Mouse (Mus musculus): ENCODE measurements around the gene Cdk17. TPM values are rescaled to one million over a fixed set of nuclear protein-coding genes. Genes with fewer than 3 reads are reported as not detected.

Cdk17 gene
- polyA plus RNA-seq, 1 experiment from 2014 or later = 24.8 TPM

GRCm38 (mm10) chr10:93131865-93132566 lies 28.7 kb upstream of the Cdk17 start:
- Histone ChIP-seq H3K4me3 (ENCODE audit: low read length) (no peak overlapping the region), H3K27ac (ENCODE audit: low read depth, low read length) (no peak overlapping the region), H3K36me3 (ENCODE audit: control insufficient read depth, insufficient read depth, low read length) (no peaks in the 10 kb centered on the region), H3K9ac (ENCODE audit: low read depth, low read length) (no peak overlapping the region), H3K4me1 (ENCODE audit: control insufficient read depth, insufficient read depth, low read length) (no peaks in the 10 kb centered on the region), H3K27me3 (ENCODE audit: control insufficient read depth, insufficient read depth, low read length) (no peaks in the 10 kb centered on the region), H3K4me2 (replicated peaks; ENCODE audit: low read depth, low read length) (no peak overlapping the region), H3K9me3 (ENCODE audit: control insufficient read depth, low read length) (no peaks in the 10 kb centered on the region)
- WGBS = 90% methylated on average over 9 of the region's 9 CpGs
- ATAC-seq (ENCODE audit: low FRiP score, low TSS enrichment) = no peak

- ATAC-seq (ENCODE audit: low FRiP score, low TSS enrichment) = no peak
- no peaks in the 10 kb centered on the region for H3K36me3 ChIP-seq (ENCODE audit: control insufficient read depth, insufficient read depth, low read length)
- no peak overlapping the region for H3K9ac ChIP-seq (ENCODE audit: low read depth, low read length)
- WGBS = 87% methylated on average over 3 of the region's 3 CpGs
- no peak overlapping the region for H3K4me3 ChIP-seq (ENCODE audit: low read length)
- no peak overlapping the region for H3K4me2 ChIP-seq (replicated peaks; ENCODE audit: low read depth, low read length)
- H3K27me3 ChIP-seq (ENCODE audit: control insufficient read depth, insufficient read depth, low read length) = no peaks in the 10 kb centered on the region
- no peak overlapping the region for H3K27ac ChIP-seq (ENCODE audit: low read depth, low read length)
- H3K9me3 ChIP-seq (ENCODE audit: control insufficient read depth, low read length) = no peaks in the 10 kb centered on the region
- H3K4me1 ChIP-seq (ENCODE audit: control insufficient read depth, insufficient read depth, low read length) = no peaks in the 10 kb centered on the region
Measured at GRCm38 (mm10) chr10:93138730-93139129, 21.9 kb upstream of the Cdk17 start.

- Histone ChIP-seq H3K4me2 (replicated peaks; ENCODE audit: low read depth, low read length) (no peak overlapping the region), H3K9me3 (ENCODE audit: control insufficient read depth, low read length) (no peaks in the 10 kb centered on the region), H3K36me3 (ENCODE audit: control insufficient read depth, insufficient read depth, low read length) (no peaks in the 10 kb centered on the region), H3K27ac (ENCODE audit: low read depth, low read length) (no peak overlapping the region), H3K4me1 (ENCODE audit: control insufficient read depth, insufficient read depth, low read length) (no peaks in the 10 kb centered on the region), H3K27me3 (ENCODE audit: control insufficient read depth, insufficient read depth, low read length) (no peaks in the 10 kb centered on the region), H3K4me3 (ENCODE audit: low read length) (no peak overlapping the region), H3K9ac (ENCODE audit: low read depth, low read length) (no peak overlapping the region)
- WGBS = 52% methylated on average over 4 of the region's 4 CpGs
- ATAC-seq (ENCODE audit: low FRiP score, low TSS enrichment) = no peak
Measured at GRCm38 (mm10) chr10:93140778-93141177, 19.9 kb upstream of the Cdk17 start.

- H3K36me3 ChIP-seq (ENCODE audit: control insufficient read depth, insufficient read depth, low read length) = no peaks in the 10 kb centered on the region
- no peak overlapping the region for H3K27ac ChIP-seq (ENCODE audit: low read depth, low read length)
- H3K4me1 ChIP-seq (ENCODE audit: control insufficient read depth, insufficient read depth, low read length) = no peaks in the 10 kb centered on the region
- no peak for ATAC-seq (ENCODE audit: low FRiP score, low TSS enrichment)
- no peaks in the 10 kb centered on the region for H3K9me3 ChIP-seq (ENCODE audit: control insufficient read depth, low read length)
- no peak overlapping the region for H3K4me2 ChIP-seq (replicated peaks; ENCODE audit: low read depth, low read length)
- H3K9ac ChIP-seq (ENCODE audit: low read depth, low read length) = no peak overlapping the region
- H3K4me3 ChIP-seq (ENCODE audit: low read length) = no peak overlapping the region
- WGBS = 61% methylated on average over 8 of the region's 8 CpGs
- no peaks in the 10 kb centered on the region for H3K27me3 ChIP-seq (ENCODE audit: control insufficient read depth, insufficient read depth, low read length)
Measured at GRCm38 (mm10) chr10:93142600-93143284, 17.9 kb upstream of the Cdk17 start.

GRCm38 (mm10) chr10:93143285-93143985 lies 17.2 kb upstream of the Cdk17 start:
- ATAC-seq (ENCODE audit: low FRiP score, low TSS enrichment) = no peak
- Histone ChIP-seq H3K4me3 (ENCODE audit: low read length) (no peak overlapping the region), H3K36me3 (ENCODE audit: control insufficient read depth, insufficient read depth, low read length) (no peaks in the 10 kb centered on the region), H3K4me2 (replicated peaks; ENCODE audit: low read depth, low read length) (no peak overlapping the region), H3K27me3 (ENCODE audit: control insufficient read depth, insufficient read depth, low read length) (no peaks in the 10 kb centered on the region), H3K4me1 (ENCODE audit: control insufficient read depth, insufficient read depth, low read length) (no peaks in the 10 kb centered on the region), H3K9ac (ENCODE audit: low read depth, low read length) (no peak overlapping the region), H3K9me3 (ENCODE audit: control insufficient read depth, low read length) (no peaks in the 10 kb centered on the region), H3K27ac (ENCODE audit: low read depth, low read length) (no peak overlapping the region)
- 60% methylated on average over 18 of the region's 18 CpGs for WGBS

- no peak overlapping the region for H3K4me3 ChIP-seq (ENCODE audit: low read length)
- ATAC-seq (ENCODE audit: low FRiP score, low TSS enrichment) = no peak
- H3K9ac ChIP-seq (ENCODE audit: low read depth, low read length) = no peak overlapping the region
- H3K27ac ChIP-seq (ENCODE audit: low read depth, low read length) = no peak overlapping the region
- no peaks in the 10 kb centered on the region for H3K4me1 ChIP-seq (ENCODE audit: control insufficient read depth, insufficient read depth, low read length)
- no peak overlapping the region for H3K4me2 ChIP-seq (replicated peaks; ENCODE audit: low read depth, low read length)
- no peaks in the 10 kb centered on the region for H3K9me3 ChIP-seq (ENCODE audit: control insufficient read depth, low read length)
- 88% methylated on average over 6 of the region's 6 CpGs for WGBS
- no peaks in the 10 kb centered on the region for H3K36me3 ChIP-seq (ENCODE audit: control insufficient read depth, insufficient read depth, low read length)
- H3K27me3 ChIP-seq (ENCODE audit: control insufficient read depth, insufficient read depth, low read length) = no peaks in the 10 kb centered on the region
Measured at GRCm38 (mm10) chr10:93143986-93144314, 16.7 kb upstream of the Cdk17 start.

GRCm38 (mm10) chr10:93144579-93144978 lies 16.1 kb upstream of the Cdk17 start:
- no peaks in the 10 kb centered on the region for H3K4me1 ChIP-seq (ENCODE audit: control insufficient read depth, insufficient read depth, low read length)
- no peak for ATAC-seq (ENCODE audit: low FRiP score, low TSS enrichment)
- no peaks in the 10 kb centered on the region for H3K9me3 ChIP-seq (ENCODE audit: control insufficient read depth, low read length)
- no peak overlapping the region for H3K9ac ChIP-seq (ENCODE audit: low read depth, low read length)
- no peak overlapping the region for H3K4me2 ChIP-seq (replicated peaks; ENCODE audit: low read depth, low read length)
- H3K27ac ChIP-seq (ENCODE audit: low read depth, low read length) = no peak overlapping the region
- H3K36me3 ChIP-seq (ENCODE audit: control insufficient read depth, insufficient read depth, low read length) = no peaks in the 10 kb centered on the region
- no peak overlapping the region for H3K4me3 ChIP-seq (ENCODE audit: low read length)
- no peaks in the 10 kb centered on the region for H3K27me3 ChIP-seq (ENCODE audit: control insufficient read depth, insufficient read depth, low read length)
- WGBS = 83% methylated on average over 1 of the region's 1 CpGs

- Histone ChIP-seq H3K4me1 (ENCODE audit: control insufficient read depth, insufficient read depth, low read length) (no peaks in the 10 kb centered on the region), H3K36me3 (ENCODE audit: control insufficient read depth, insufficient read depth, low read length) (no peaks in the 10 kb centered on the region), H3K27ac (ENCODE audit: low read depth, low read length) (no peak overlapping the region), H3K27me3 (ENCODE audit: control insufficient read depth, insufficient read depth, low read length) (no peaks in the 10 kb centered on the region), H3K4me2 (replicated peaks; ENCODE audit: low read depth, low read length) (no peak overlapping the region), H3K4me3 (ENCODE audit: low read length) (no peak overlapping the region), H3K9me3 (ENCODE audit: control insufficient read depth, low read length) (no peaks in the 10 kb centered on the region), H3K9ac (ENCODE audit: low read depth, low read length) (no peak overlapping the region)
- WGBS = 76% methylated on average over 10 of the region's 10 CpGs
- no peak for ATAC-seq (ENCODE audit: low FRiP score, low TSS enrichment)
Measured at GRCm38 (mm10) chr10:93145088-93145487, 15.6 kb upstream of the Cdk17 start.

GRCm38 (mm10) chr10:93146601-93147000 lies 14.1 kb upstream of the Cdk17 start:
- 87% methylated on average over 4 of the region's 4 CpGs for WGBS

More at GRCm38 (mm10) chr10:93146601-93147000, 14.1 kb upstream of the Cdk17 start:
- no peak for ATAC-seq (ENCODE audit: low FRiP score, low TSS enrichment)
- Histone ChIP-seq H3K4me3 (ENCODE audit: low read length) (no peak overlapping the region), H3K27ac (ENCODE audit: low read depth, low read length) (no peak overlapping the region), H3K36me3 (ENCODE audit: control insufficient read depth, insufficient read depth, low read length) (no peaks in the 10 kb centered on the region), H3K4me2 (replicated peaks; ENCODE audit: low read depth, low read length) (no peak overlapping the region), H3K4me1 (ENCODE audit: control insufficient read depth, insufficient read depth, low read length) (no peaks in the 10 kb centered on the region), H3K9me3 (ENCODE audit: control insufficient read depth, low read length) (no peaks in the 10 kb centered on the region), H3K27me3 (ENCODE audit: control insufficient read depth, insufficient read depth, low read length) (no peaks in the 10 kb centered on the region), H3K9ac (ENCODE audit: low read depth, low read length) (no peak overlapping the region)

Data from kidney, embryonic 14.5 days (tissue).